9 mouse cellular contexts compared by ENCODE assay signal in the genomic region with DNA sequence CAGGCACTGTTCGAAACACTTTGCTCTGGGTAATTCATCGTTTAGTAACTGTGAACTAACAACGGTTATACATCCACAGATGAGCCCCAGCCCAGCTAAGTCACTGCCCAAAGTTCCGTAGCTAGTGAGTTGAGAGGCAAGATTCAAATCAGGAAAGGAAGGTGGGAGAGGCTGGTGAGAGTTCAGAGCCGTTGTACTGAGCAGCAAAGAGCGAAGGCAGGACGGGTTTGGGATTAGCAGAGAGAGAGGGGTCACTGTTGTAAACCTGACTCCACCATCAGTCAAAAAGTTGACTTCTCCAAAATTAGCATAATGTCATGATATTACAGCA.
DNase-seq lines count a peak whose midpoint lies in the region; ATAC-seq and TF ChIP-seq lines count a peak whose summit lies in the region.
"Had no signal": no experiment of that assay in that cellular context is flagged by ENCODE, and none has a peak within 500 bp of the region (broad histone marks: within the 10 kb centered on the region; RNA-seq: fewer than 3 reads in every experiment).

No protein-coding gene starts in this region.

- intact Hi-C loops in gastrocnemius, adult 2 months (cut with DNase I) = loop anchor here (2.0 to 5.0 kb wide), 2 partner anchors 287 to 300 kb away; no protein-coding TSS in a partner anchor

- no peak for ATAC-seq in heart, embryonic 16.5 days (replicated peaks; ENCODE audit: extremely low read depth, insufficient read depth, low FRiP score)
- no peak for ATAC-seq in embryonic facial prominence, embryonic 13.5 days (ENCODE audit: insufficient number of reproducible peaks, insufficient read depth, low FRiP score, low TSS enrichment, low read depth)
- ATAC-seq in hindbrain, embryonic 14.5 days (ENCODE audit: low FRiP score) = no peak
- ATAC-seq in midbrain, embryonic 14.5 days (ENCODE audit: low FRiP score, low TSS enrichment) = no peak
- ATAC-seq in granulocyte monocyte progenitor cell, adult 5-6 weeks (replicated peaks; ENCODE audit: poor library complexity, severe bottlenecking) = no peak

- no peak overlapping the region for H3K9ac ChIP-seq in heart, embryonic 16.5 days (ENCODE audit: low read length)
- peak overlapping the region; percentile 70 for H3K9ac ChIP-seq in embryonic facial prominence, embryonic 13.5 days
- H3K9ac ChIP-seq in hindbrain, embryonic 14.5 days = peak overlapping the region; percentile 59
- H3K9ac ChIP-seq in midbrain, embryonic 14.5 days (replicated peaks; ENCODE audit: low read length) = peak overlapping the region; percentile 57; the same call in 1 of the 2 replicates

- H3K27me3 ChIP-seq in heart, embryonic 16.5 days (ENCODE audit: control insufficient read depth, insufficient read depth, low read length) = peaks cover 39% of the 10 kb centered on the region
- no peaks in the 10 kb centered on the region for H3K27me3 ChIP-seq in embryonic facial prominence, embryonic 13.5 days
- no peaks in the 10 kb centered on the region for H3K27me3 ChIP-seq in hindbrain, embryonic 14.5 days (ENCODE audit: control insufficient read depth, insufficient read depth, low read length)
- no peaks in the 10 kb centered on the region for H3K27me3 ChIP-seq in midbrain, embryonic 14.5 days (ENCODE audit: control insufficient read depth, insufficient read depth, low read length)
- H3K27me3 ChIP-seq: CH12.LX had no signal

- H3K4me1 ChIP-seq in heart, embryonic 16.5 days (ENCODE audit: control insufficient read depth, insufficient read depth, low read length) = peaks cover 9% of the 10 kb centered on the region; the same call in 1 of the 2 replicates
- H3K4me1 ChIP-seq in embryonic facial prominence, embryonic 13.5 days = peaks cover 48% of the 10 kb centered on the region
- 0 out of 2 replicates have a peak, but pooled peaks cover 5% of the 10 kb centered on the region for H3K4me1 ChIP-seq in hindbrain, embryonic 14.5 days (replicated peaks; ENCODE audit: control insufficient read depth, insufficient read depth, low read length)
- 0 out of 2 replicates have a peak, but pooled peaks cover 5% of the 10 kb centered on the region for H3K4me1 ChIP-seq in midbrain, embryonic 14.5 days (ENCODE audit: control insufficient read depth, insufficient read depth, low read length)

- WGBS in heart, embryonic 16.5 days = 30% methylated on average over 7 of the region's 7 CpGs
- WGBS in embryonic facial prominence, embryonic 13.5 days = 25% methylated on average over 7 of the region's 7 CpGs
- whole genome bisulfite sequencing in hindbrain, embryonic 14.5 days = 15% methylated on average over 7 of the region's 7 CpGs
- 10% methylated on average over 7 of the region's 7 CpGs for WGBS in midbrain, embryonic 14.5 days

- peak overlapping the region; percentile 48 for H3K4me3 ChIP-seq in heart, embryonic 16.5 days (ENCODE audit: low read length)
- peak overlapping the region; percentile 39 for H3K4me3 ChIP-seq in embryonic facial prominence, embryonic 13.5 days
- H3K4me3 ChIP-seq in hindbrain, embryonic 14.5 days (replicated peaks; ENCODE audit: low read length) = peak overlapping the region; percentile 33
- peak overlapping the region; percentile 39 for H3K4me3 ChIP-seq in midbrain, embryonic 14.5 days (replicated peaks; ENCODE audit: low read depth, low read length)
- no peak overlapping the region for H3K4me3 ChIP-seq in gastrocnemius, adult 2 months

- 0 out of 2 replicates have a peak, but pooled peaks cover 3% of the 10 kb centered on the region for H3K36me3 ChIP-seq in heart, embryonic 16.5 days (ENCODE audit: control insufficient read depth, insufficient read depth)
- peaks cover 17% of the 10 kb centered on the region for H3K36me3 ChIP-seq in embryonic facial prominence, embryonic 13.5 days
- H3K36me3 ChIP-seq in hindbrain, embryonic 14.5 days (replicated peaks; ENCODE audit: control insufficient read depth, insufficient read depth) = peaks cover 7% of the 10 kb centered on the region; the same call in 1 of the 2 replicates
- H3K36me3 ChIP-seq in midbrain, embryonic 14.5 days (ENCODE audit: control insufficient read depth, insufficient read depth, low read length) = 0 out of 2 replicates have a peak, but pooled peaks cover 7% of the 10 kb centered on the region

- peak overlapping the region; percentile 72 for H3K4me2 ChIP-seq in heart, embryonic 16.5 days (ENCODE audit: low read depth, low read length)
- peak overlapping the region; percentile 66 for H3K4me2 ChIP-seq in embryonic facial prominence, embryonic 13.5 days
- H3K4me2 ChIP-seq in hindbrain, embryonic 14.5 days (replicated peaks) = peak overlapping the region; percentile 56
- peak overlapping the region; percentile 67 for H3K4me2 ChIP-seq in midbrain, embryonic 14.5 days (ENCODE audit: low read length)

- DNase-seq in heart, adult 11 months = no peak
- no peak for DNase-seq in hindbrain, embryonic 14.5 days (ENCODE audit: low spot score)
- no peak for DNase-seq in midbrain, embryonic 14.5 days
- DNase-seq in gastrocnemius, adult 2 months = no peak
- no peak for DNase-seq in adrenal gland, postnatal 14 days

- no peak for TF ChIP-seq CTCF in gastrocnemius, adult 2 months (IDR thresholded peaks at IDR 0.05)

- no peak overlapping the region for H3K27ac ChIP-seq in heart, embryonic 16.5 days (ENCODE audit: low read length)
- no peak overlapping the region for H3K27ac ChIP-seq in embryonic facial prominence, embryonic 13.5 days
- H3K27ac ChIP-seq in hindbrain, embryonic 14.5 days = peak overlapping the region; percentile 65; the same call in 1 of the 2 replicates
- peak overlapping the region; percentile 79; the same call in 1 of the 2 replicates for H3K27ac ChIP-seq in midbrain, embryonic 14.5 days (replicated peaks; ENCODE audit: low read depth, low read length)
- no peak overlapping the region for H3K27ac ChIP-seq in gastrocnemius, adult 2 months

- no peaks in the 10 kb centered on the region for H3K9me3 ChIP-seq in heart, embryonic 16.5 days (replicated peaks; ENCODE audit: control insufficient read depth, low read length)
- H3K9me3 ChIP-seq in embryonic facial prominence, embryonic 13.5 days = no peaks in the 10 kb centered on the region
- no peaks in the 10 kb centered on the region for H3K9me3 ChIP-seq in hindbrain, embryonic 14.5 days (ENCODE audit: control insufficient read depth, low read length)
- H3K9me3 ChIP-seq in midbrain, embryonic 14.5 days (ENCODE audit: control insufficient read depth, low read length) = no peaks in the 10 kb centered on the region

Comparison
In these comparisons a context has a peak if more than half of its experiments do, and no peak if none do; other contexts are left out.
1. H3K27ac ChIP-seq: peak in hindbrain, embryonic 14.5 days (single experiment) and midbrain, embryonic 14.5 days (single experiment); none in heart, embryonic 16.5 days (single experiment), embryonic facial prominence, embryonic 13.5 days (single experiment) and gastrocnemius, adult 2 months (single experiment).
2. Peak in every context shown above with its lines, with median percentiles within 50 percentile points of each other: H3K4me2 ChIP-seq.